Mouse (Mus musculus) limb, embryonic 12.5 days (tissue): ENCODE measurements around the gene Nme4. TPM values are rescaled to one million over a fixed set of nuclear protein-coding genes. Genes with fewer than 3 reads are reported as not detected.
"Not testable (repeated sequence)": the region's sequence is repeated elsewhere in the genome, so short reads cannot be mapped to it uniquely, and the experiment has no call there.

ENCODE experiments used
- ATAC-seq: fragments of 200-750 bp; cut with Nextera tagmentation; 2 replicates; pipeline ENCODE4 v1.8.0; 2017; ENCODE audit warnings: low read depth, moderate TSS enrichment; ENCODE audit not compliant: insufficient number of reproducible peaks, insufficient read depth, low FRiP score, low TSS enrichment
- H3K27ac ChIP-seq: fragments of 300-500 bp; sonication (generic); 2 replicates; pipeline ENCODE4 v1.5.1; 2016; ENCODE audit warnings: mild to moderate bottlenecking, moderate library complexity
- H3K27me3 ChIP-seq: fragments of 300-500 bp; sonication (generic); 2 replicates; pipeline ENCODE4 v1.6.1; 2016; ENCODE audit warnings: mild to moderate bottlenecking, moderate library complexity
- H3K36me3 ChIP-seq: fragments of 300-500 bp; sonication (generic); 2 replicates; pipeline ENCODE4 v1.6.1; 2016; ENCODE audit warnings: mild to moderate bottlenecking, moderate library complexity
- H3K4me1 ChIP-seq: fragments of 300-500 bp; sonication (generic); replicated peaks from 2 replicates; pipeline ENCODE4 v1.6.1; 2016
- H3K4me2 ChIP-seq: fragments of 300-500 bp; sonication (generic); 2 replicates; pipeline ENCODE4 v1.6.1; 2016; ENCODE audit warnings: mild to moderate bottlenecking, moderate library complexity
- H3K4me3 ChIP-seq: fragments of 300-500 bp; sonication (generic); replicated peaks from 2 replicates; pipeline ENCODE4 v1.5.1; 2016; ENCODE audit warnings: mild to moderate bottlenecking
- H3K9ac ChIP-seq: fragments of 300-500 bp; sonication (generic); replicated peaks from 2 replicates; pipeline ENCODE4 v1.6.1; 2016; ENCODE audit warnings: mild to moderate bottlenecking, moderate library complexity
- H3K9me3 ChIP-seq: fragments of 300-500 bp; sonication (generic); 2 replicates; pipeline ENCODE4 v1.6.1; 2016; ENCODE audit warnings: mild to moderate bottlenecking, moderate library complexity
- WGBS: fragments of 180-500 bp; shearing (Covaris S2); methylation state at CpG from one replicate; pipeline ENCODE4 v1.1.7; 2016; 5-methylcytosine and 5-hydroxymethylcytosine counted together
- polyA plus RNA-seq: library from polyadenylated mRNA; unstranded; fragments of >200 nt; fragmentation: Nextera tagmentation; extraction: Ambion mirVana; gene quantifications from 2 replicates; pipeline ENCODE4 v1.2.1, GENCODE M21; 2016

The Nme4 gene
- polyA plus RNA-seq, 1 experiment from 2014 or later: 132 TPM

GRCm38 (mm10) chr17:26113181-26113948 lies 18.0 kb upstream of the Nme4 start, which contains the start of gene Tmem8:
TSS of gene Tmem8 (plus strand) at chr17:26113299.
- Histone ChIP-seq H3K9me3 (no peaks in the 10 kb centered on the region), H3K27me3 (peaks cover 84% of the 10 kb centered on the region), H3K4me3 (peak within 1 kb of the TSS; percentile 65), H3K4me2 (peak within 1 kb of the TSS; percentile 99), H3K4me1 (peaks cover 17% of the 10 kb centered on the region), H3K9ac (peak within 1 kb of the TSS; percentile 71), H3K36me3 (no peaks in the 10 kb centered on the region), H3K27ac (no peak within 1 kb of the TSS)
- ATAC-seq: peak; percentile 58
- under 1% methylated on average over 48 of the region's 75 CpGs for WGBS

GRCm38 (mm10) chr17:26112751-26113150 lies 17.3 kb upstream of the Nme4 start:
- Histone ChIP-seq H3K27ac (no peak overlapping the region), H3K4me2 (peak overlapping the region; percentile 99), H3K9me3 (no peaks in the 10 kb centered on the region), H3K4me3 (peak overlapping the region; percentile 65), H3K27me3 (peaks cover 78% of the 10 kb centered on the region), H3K36me3 (no peaks in the 10 kb centered on the region), H3K9ac (no peak overlapping the region), H3K4me1 (peaks cover 17% of the 10 kb centered on the region)
- WGBS: 19% methylated on average over 14 of the region's 14 CpGs
- no peak for ATAC-seq

GRCm38 (mm10) chr17:26111722-26112121 lies 16.3 kb upstream of the Nme4 start:
- no peak for ATAC-seq
- H3K9me3 ChIP-seq: no peaks in the 10 kb centered on the region
- H3K9ac ChIP-seq: no peak overlapping the region
- H3K27ac ChIP-seq: no peak overlapping the region
- H3K36me3 ChIP-seq: no peaks in the 10 kb centered on the region
- H3K4me1 ChIP-seq: peaks cover 17% of the 10 kb centered on the region
- peaks cover 68% of the 10 kb centered on the region for H3K27me3 ChIP-seq
- 29% methylated on average over 4 of the region's 4 CpGs for WGBS
- no peak overlapping the region for H3K4me3 ChIP-seq
- no peak overlapping the region for H3K4me2 ChIP-seq

- Histone ChIP-seq H3K9me3 (no peaks in the 10 kb centered on the region), H3K4me1 (peaks cover 17% of the 10 kb centered on the region), H3K4me2 (no peak overlapping the region; the same call in 1 of the 2 replicates), H3K36me3 (no peaks in the 10 kb centered on the region), H3K27me3 (peaks cover 61% of the 10 kb centered on the region), H3K4me3 (no peak overlapping the region), H3K27ac (no peak overlapping the region), H3K9ac (no peak overlapping the region)
- 3% methylated on average over 4 of the region's 4 CpGs for WGBS
- ATAC-seq: 0 out of 2 replicates have a peak, but pooled peaks have one; percentile 28
These were observed 15.6 kb upstream of the Nme4 start for GRCm38 (mm10) chr17:26111024-26111423.

GRCm38 (mm10) chr17:26110156-26110555 lies 14.8 kb upstream of the Nme4 start:
- no peak overlapping the region for H3K9ac ChIP-seq
- peaks cover 17% of the 10 kb centered on the region for H3K4me1 ChIP-seq
- H3K27me3 ChIP-seq: peaks cover 52% of the 10 kb centered on the region
- H3K27ac ChIP-seq: no peak overlapping the region
- ATAC-seq: no peak
- no peaks in the 10 kb centered on the region for H3K9me3 ChIP-seq
- H3K36me3 ChIP-seq: no peaks in the 10 kb centered on the region
- no peak overlapping the region for H3K4me3 ChIP-seq
- no peak overlapping the region for H3K4me2 ChIP-seq
- 30% methylated on average over 4 of the region's 4 CpGs for WGBS

- no peaks in the 10 kb centered on the region for H3K9me3 ChIP-seq
- H3K9ac ChIP-seq: no peak overlapping the region
- H3K4me3 ChIP-seq: no peak overlapping the region
- ATAC-seq: no peak
- no peaks in the 10 kb centered on the region for H3K36me3 ChIP-seq
- peaks cover under 1% of the 10 kb centered on the region for H3K4me1 ChIP-seq
- H3K4me2 ChIP-seq: no peak overlapping the region
- H3K27ac ChIP-seq: no peak overlapping the region
- 58% methylated on average over 4 of the region's 4 CpGs for WGBS
- H3K27me3 ChIP-seq: peaks cover 7% of the 10 kb centered on the region
These were observed 10.2 kb upstream of the Nme4 start for GRCm38 (mm10) chr17:26105619-26106018.

GRCm38 (mm10) chr17:26101478-26101877 lies 6.1 kb upstream of the Nme4 start:
- ATAC-seq: no peak
- 54% methylated on average over 4 of the region's 4 CpGs for WGBS

GRCm38 (mm10) chr17:26100166-26100565 lies 4.8 kb upstream of the Nme4 start:
- 45% methylated on average over 2 of the region's 2 CpGs for whole genome bisulfite sequencing
- no peak for ATAC-seq
- H3K4me3 ChIP-seq: no peak overlapping the region

More at GRCm38 (mm10) chr17:26101478-26101877, 6.1 kb upstream of the Nme4 start:
- H3K27me3 ChIP-seq: no peaks in the 10 kb centered on the region
- no peak overlapping the region for H3K27ac ChIP-seq
- no peaks in the 10 kb centered on the region for H3K4me1 ChIP-seq
- H3K4me3 ChIP-seq: no peak overlapping the region
- no peak overlapping the region for H3K9ac ChIP-seq
- H3K9me3 ChIP-seq: no peaks in the 10 kb centered on the region
- no peaks in the 10 kb centered on the region for H3K36me3 ChIP-seq
- H3K4me2 ChIP-seq: no peak overlapping the region

GRCm38 (mm10) chr17:26099316-26099715 lies 3.9 kb upstream of the Nme4 start:
- not testable (repeated sequence) for H3K27ac ChIP-seq, ATAC-seq, H3K4me3 ChIP-seq, H3K4me2 ChIP-seq, H3K27me3 ChIP-seq, H3K9me3 ChIP-seq, H3K9ac ChIP-seq, H3K36me3 ChIP-seq
- H3K4me1 ChIP-seq: peaks cover 13% of the 10 kb centered on the region
- WGBS: 60% methylated on average over 3 of the region's 3 CpGs

More at GRCm38 (mm10) chr17:26100166-26100565, 4.8 kb upstream of the Nme4 start:
- no peak overlapping the region for H3K9ac ChIP-seq
- no peaks in the 10 kb centered on the region for H3K27me3 ChIP-seq
- H3K36me3 ChIP-seq: no peaks in the 10 kb centered on the region
- H3K4me2 ChIP-seq: no peak overlapping the region
- H3K27ac ChIP-seq: no peak overlapping the region
- H3K9me3 ChIP-seq: no peaks in the 10 kb centered on the region
- peaks cover 5% of the 10 kb centered on the region; the same call in 1 of the 2 replicates for H3K4me1 ChIP-seq

GRCm38 (mm10) chr17:26098461-26098860 lies 3.1 kb upstream of the Nme4 start:
- H3K9ac ChIP-seq: no peak overlapping the region
- ATAC-seq: no peak
- no peak overlapping the region for H3K4me3 ChIP-seq
- H3K27me3 ChIP-seq: no peaks in the 10 kb centered on the region
- 89% methylated on average over 7 of the region's 7 CpGs for WGBS
- H3K27ac ChIP-seq: no peak overlapping the region
- no peak overlapping the region for H3K4me2 ChIP-seq
- H3K4me1 ChIP-seq: peaks cover 17% of the 10 kb centered on the region
- H3K36me3 ChIP-seq: peaks cover 5% of the 10 kb centered on the region; the same call in 1 of the 2 replicates
- no peaks in the 10 kb centered on the region for H3K9me3 ChIP-seq

GRCm38 (mm10) chr17:26094531-26095110 lies 781 bp downstream of the Nme4 start:
- peaks cover 17% of the 10 kb centered on the region for H3K4me1 ChIP-seq
- no peaks in the 10 kb centered on the region for H3K9me3 ChIP-seq
- peak overlapping the region; percentile 91 for H3K9ac ChIP-seq
- 17% methylated on average over 9 of the region's 9 CpGs for WGBS
- no peak for ATAC-seq
- peak overlapping the region; percentile 70 for H3K4me3 ChIP-seq
- no peaks in the 10 kb centered on the region for H3K27me3 ChIP-seq
- H3K27ac ChIP-seq: peak overlapping the region; percentile 86
- peaks cover 18% of the 10 kb centered on the region for H3K36me3 ChIP-seq
- peak overlapping the region; percentile 74 for H3K4me2 ChIP-seq
